Mouse (Mus musculus) intestine, embryonic 15.5 days (tissue): Measurements from ENCODE around the gene Gprc5b. TPM values are rescaled to one million over a fixed set of nuclear protein-coding genes. Genes with fewer than 3 reads are reported as not detected.

Experiments
- ATAC-seq: fragments of 200-750 bp; cut with Nextera tagmentation; 2 replicates; pipeline ENCODE4 v1.8.0; 2017; ENCODE audit warnings: moderate TSS enrichment, moderate library complexity
- H3K27ac ChIP-seq: fragments of 300-500 bp; sonication (generic); 2 replicates; pipeline ENCODE4 v1.5.1; 2015; ENCODE audit warnings: mild to moderate bottlenecking, inconsistent platforms
- H3K27me3 ChIP-seq: fragments of 300-500 bp; sonication (generic); replicated peaks from 2 replicates; pipeline ENCODE4 v1.6.1; 2015; ENCODE audit warnings: inconsistent platforms
- H3K36me3 ChIP-seq: fragments of 300-500 bp; sonication (generic); 2 replicates; pipeline ENCODE4 v1.6.1; 2015; ENCODE audit warnings: inconsistent platforms
- H3K4me1 ChIP-seq: fragments of 300-500 bp; sonication (generic); replicated peaks from 2 replicates; pipeline ENCODE4 v1.6.1; 2015; ENCODE audit warnings: inconsistent platforms
- H3K4me2 ChIP-seq: fragments of 300-500 bp; sonication (generic); replicated peaks from 2 replicates; pipeline ENCODE4 v1.6.1; 2015; ENCODE audit warnings: mild to moderate bottlenecking, inconsistent platforms
- H3K4me3 ChIP-seq: fragments of 300-500 bp; sonication (generic); replicated peaks from 2 replicates; pipeline ENCODE4 v1.5.1; 2015; ENCODE audit warnings: inconsistent platforms
- H3K9ac ChIP-seq: fragments of 300-500 bp; sonication (generic); 2 replicates; pipeline ENCODE4 v1.6.1; 2015; ENCODE audit warnings: inconsistent platforms
- H3K9me3 ChIP-seq: fragments of 300-500 bp; sonication (generic); 2 replicates; pipeline ENCODE4 v1.6.1; 2016; ENCODE audit warnings: inconsistent platforms
- WGBS: fragments of 180-500 bp; shearing (Covaris S2); methylation state at CpG from one replicate; pipeline ENCODE4 v1.1.7; 2015; 5-methylcytosine and 5-hydroxymethylcytosine counted together
- polyA plus RNA-seq: library from polyadenylated mRNA; unstranded; fragments of >200 nt; fragmentation: Nextera tagmentation; extraction: Ambion mirVana; gene quantifications from 2 replicates; pipeline ENCODE4 v1.2.1, GENCODE M21; 2015

Gprc5b gene
- polyA plus RNA-seq, 1 experiment from 2014 or later: 3.3 TPM

GRCm38 (mm10) chr7:118996137-118996837, 1.3 kb upstream of the Gprc5b start:
- no peak overlapping the region for H3K4me3 ChIP-seq
- no peaks in the 10 kb centered on the region for H3K9me3 ChIP-seq
- peaks cover 24% of the 10 kb centered on the region for H3K4me1 ChIP-seq
- H3K27me3 ChIP-seq: no peaks in the 10 kb centered on the region
- H3K36me3 ChIP-seq: no peaks in the 10 kb centered on the region
- no peak overlapping the region for H3K9ac ChIP-seq
- peak overlapping the region; percentile 93 for H3K4me2 ChIP-seq
- H3K27ac ChIP-seq: no peak overlapping the region
- 9% methylated on average over 13 of the region's 13 CpGs for WGBS
- peak; percentile 44 for ATAC-seq

GRCm38 (mm10) chr7:118995671-118996070, 660 bp upstream of the Gprc5b start:
- H3K9ac ChIP-seq: no peak overlapping the region
- ATAC-seq: peak; percentile 16
- H3K4me2 ChIP-seq: peak overlapping the region; percentile 93
- WGBS: 8% methylated on average over 14 of the region's 14 CpGs
- H3K4me3 ChIP-seq: peak overlapping the region; percentile 65; the same call in 1 of the 2 replicates
- H3K4me1 ChIP-seq: peaks cover 24% of the 10 kb centered on the region
- H3K9me3 ChIP-seq: no peaks in the 10 kb centered on the region
- H3K27ac ChIP-seq: no peak overlapping the region
- H3K27me3 ChIP-seq: no peaks in the 10 kb centered on the region
- H3K36me3 ChIP-seq: no peaks in the 10 kb centered on the region

- Histone ChIP-seq H3K4me2 (peak overlapping the region; percentile 93), H3K27me3 (no peaks in the 10 kb centered on the region), H3K4me3 (peak overlapping the region; percentile 65), H3K9ac (peak overlapping the region; percentile 72), H3K36me3 (no peaks in the 10 kb centered on the region), H3K9me3 (no peaks in the 10 kb centered on the region), H3K4me1 (peaks cover 24% of the 10 kb centered on the region), H3K27ac (no peak overlapping the region)
- peak; percentile 56 for ATAC-seq
- under 1% methylated on average over 21 of the region's 21 CpGs for WGBS
Observed at GRCm38 (mm10) chr7:118994231-118994842, 674 bp downstream of the Gprc5b start.

- H3K36me3 ChIP-seq: no peaks in the 10 kb centered on the region
- H3K27me3 ChIP-seq: no peaks in the 10 kb centered on the region
- no peak overlapping the region for H3K27ac ChIP-seq
- H3K4me3 ChIP-seq: peak overlapping the region; percentile 65
- H3K4me1 ChIP-seq: peaks cover 24% of the 10 kb centered on the region
- H3K4me2 ChIP-seq: peak overlapping the region; percentile 93
- H3K9me3 ChIP-seq: no peaks in the 10 kb centered on the region
- ATAC-seq: no peak
- 7% methylated on average over 26 of the region's 26 CpGs for WGBS
- H3K9ac ChIP-seq: peak overlapping the region; percentile 72
Observed at GRCm38 (mm10) chr7:118993597-118994230, 1.3 kb downstream of the Gprc5b start.

- no peak for ATAC-seq
- no peaks in the 10 kb centered on the region for H3K27me3 ChIP-seq
- peak overlapping the region; percentile 93; the same call in 1 of the 2 replicates for H3K4me2 ChIP-seq
- 62% methylated on average over 13 of the region's 13 CpGs for WGBS
- peaks cover 24% of the 10 kb centered on the region for H3K4me1 ChIP-seq
- H3K36me3 ChIP-seq: no peaks in the 10 kb centered on the region
- H3K9me3 ChIP-seq: no peaks in the 10 kb centered on the region
- H3K9ac ChIP-seq: no peak overlapping the region
- H3K27ac ChIP-seq: no peak overlapping the region
- H3K4me3 ChIP-seq: peak overlapping the region; percentile 65; the same call in 1 of the 2 replicates
Observed at GRCm38 (mm10) chr7:118992623-118993405, 2.2 kb downstream of the Gprc5b start.

- H3K9ac ChIP-seq: no peak overlapping the region
- WGBS: 49% methylated on average over 6 of the region's 6 CpGs
- no peak overlapping the region for H3K27ac ChIP-seq
- H3K9me3 ChIP-seq: no peaks in the 10 kb centered on the region
- no peaks in the 10 kb centered on the region for H3K36me3 ChIP-seq
- H3K4me1 ChIP-seq: peaks cover 24% of the 10 kb centered on the region
- no peak overlapping the region for H3K4me3 ChIP-seq
- no peaks in the 10 kb centered on the region for H3K27me3 ChIP-seq
- ATAC-seq: no peak
- no peak overlapping the region for H3K4me2 ChIP-seq
Observed at GRCm38 (mm10) chr7:118992080-118992560, 2.9 kb downstream of the Gprc5b start.

- no peak overlapping the region for H3K9ac ChIP-seq
- H3K27ac ChIP-seq: no peak overlapping the region
- peaks cover 24% of the 10 kb centered on the region for H3K4me1 ChIP-seq
- no peaks in the 10 kb centered on the region for H3K9me3 ChIP-seq
- no peak for ATAC-seq
- H3K4me2 ChIP-seq: no peak overlapping the region
- no peaks in the 10 kb centered on the region for H3K27me3 ChIP-seq
- no peak overlapping the region for H3K4me3 ChIP-seq
- H3K36me3 ChIP-seq: no peaks in the 10 kb centered on the region
- 47% methylated on average over 4 of the region's 4 CpGs for WGBS
Observed at GRCm38 (mm10) chr7:118991341-118991884, 3.6 kb downstream of the Gprc5b start.

- peaks cover 19% of the 10 kb centered on the region for H3K4me1 ChIP-seq
- H3K27ac ChIP-seq: no peak overlapping the region
- no peaks in the 10 kb centered on the region for H3K36me3 ChIP-seq
- no peak for ATAC-seq
- H3K4me2 ChIP-seq: no peak overlapping the region
- 66% methylated on average over 6 of the region's 6 CpGs for WGBS
- no peaks in the 10 kb centered on the region for H3K9me3 ChIP-seq
- no peak overlapping the region for H3K9ac ChIP-seq
- H3K27me3 ChIP-seq: no peaks in the 10 kb centered on the region
- no peak overlapping the region for H3K4me3 ChIP-seq
Observed at GRCm38 (mm10) chr7:118990282-118990681, 4.7 kb downstream of the Gprc5b start.

- Histone ChIP-seq H3K4me1 (peaks cover 16% of the 10 kb centered on the region), H3K27me3 (no peaks in the 10 kb centered on the region), H3K27ac (no peak overlapping the region), H3K4me2 (no peak overlapping the region), H3K4me3 (no peak overlapping the region), H3K9me3 (no peaks in the 10 kb centered on the region), H3K9ac (no peak overlapping the region), H3K36me3 (no peaks in the 10 kb centered on the region)
- peak; percentile 37 for ATAC-seq
- 57% methylated on average over 5 of the region's 5 CpGs for WGBS
Observed at GRCm38 (mm10) chr7:118989275-118989856, 5.6 kb downstream of the Gprc5b start.

- no peak overlapping the region for H3K9ac ChIP-seq
- peaks cover 1% of the 10 kb centered on the region; the same call in 1 of the 2 replicates for H3K4me1 ChIP-seq
- no peak overlapping the region for H3K27ac ChIP-seq
- no peak overlapping the region for H3K4me3 ChIP-seq
- H3K27me3 ChIP-seq: no peaks in the 10 kb centered on the region
- ATAC-seq: no peak
- H3K36me3 ChIP-seq: no peaks in the 10 kb centered on the region
- WGBS: 81% methylated on average over 4 of the region's 4 CpGs
- no peak overlapping the region for H3K4me2 ChIP-seq
- H3K9me3 ChIP-seq: no peaks in the 10 kb centered on the region
Observed at GRCm38 (mm10) chr7:118986369-118986768, 8.6 kb downstream of the Gprc5b start.

- no peak for ATAC-seq
- WGBS: 78% methylated on average over 4 of the region's 4 CpGs
Observed at GRCm38 (mm10) chr7:118985786-118986185, 9.2 kb downstream of the Gprc5b start.

More at GRCm38 (mm10) chr7:118985786-118986185, 9.2 kb downstream of the Gprc5b start:
- Histone ChIP-seq H3K27me3 (no peaks in the 10 kb centered on the region), H3K4me2 (no peak overlapping the region), H3K9me3 (no peaks in the 10 kb centered on the region), H3K36me3 (no peaks in the 10 kb centered on the region), H3K9ac (no peak overlapping the region), H3K27ac (no peak overlapping the region), H3K4me3 (no peak overlapping the region), H3K4me1 (no peaks in the 10 kb centered on the region; the same call in 1 of the 2 replicates)
